Mouse (Mus musculus) bone marrow macrophage, adult 2 months (primary cell): ENCODE data around the gene Nr1h2. TPM values are rescaled to one million over a fixed set of nuclear protein-coding genes. Genes with fewer than 3 reads are reported as not detected.
A peak's percentile ranks its signal among the peaks of the same experiment; 100 is the strongest.

ENCODE experiments used
- H3K27ac ChIP-seq: 2 replicates; pipeline ENCODE4 v1.5.1; 2012; ENCODE audit warnings: low read depth, low read length; ENCODE audit not compliant: insufficient read depth
- H3K4me1 ChIP-seq: 2 replicates; pipeline ENCODE4 v1.6.1; 2012; ENCODE audit warnings: low read length; ENCODE audit not compliant: control insufficient read depth, insufficient read depth
- H3K4me3 ChIP-seq: 2 replicates; pipeline ENCODE4 v1.5.1; 2012; ENCODE audit warnings: mild to moderate bottlenecking, low read length, moderate library complexity; ENCODE audit not compliant: insufficient read depth
- CTCF ChIP-seq: IDR thresholded peaks from 2 replicates; pipeline ENCODE4 v1.5.1; 2012; ENCODE audit warnings: low read depth, mild to moderate bottlenecking, low read length, moderate library complexity
- POLR2A ChIP-seq: IDR thresholded peaks from 2 replicates; pipeline ENCODE4 v1.6.1; 2012; ENCODE audit warnings: mild to moderate bottlenecking, low read depth, low read length, borderline replicate concordance
- polyA plus RNA-seq: library from polyadenylated mRNA; stranded (reverse); fragments of >200 nt; gene quantifications from 2 replicates; pipeline ENCODE4 v1.2.4, GENCODE M21; 2012; ENCODE audit not compliant: missing spikeins, insufficient read depth, insufficient read length

Nr1h2 gene
- polyA plus RNA-seq, 1 experiment, result 104 TPM

DNA sequence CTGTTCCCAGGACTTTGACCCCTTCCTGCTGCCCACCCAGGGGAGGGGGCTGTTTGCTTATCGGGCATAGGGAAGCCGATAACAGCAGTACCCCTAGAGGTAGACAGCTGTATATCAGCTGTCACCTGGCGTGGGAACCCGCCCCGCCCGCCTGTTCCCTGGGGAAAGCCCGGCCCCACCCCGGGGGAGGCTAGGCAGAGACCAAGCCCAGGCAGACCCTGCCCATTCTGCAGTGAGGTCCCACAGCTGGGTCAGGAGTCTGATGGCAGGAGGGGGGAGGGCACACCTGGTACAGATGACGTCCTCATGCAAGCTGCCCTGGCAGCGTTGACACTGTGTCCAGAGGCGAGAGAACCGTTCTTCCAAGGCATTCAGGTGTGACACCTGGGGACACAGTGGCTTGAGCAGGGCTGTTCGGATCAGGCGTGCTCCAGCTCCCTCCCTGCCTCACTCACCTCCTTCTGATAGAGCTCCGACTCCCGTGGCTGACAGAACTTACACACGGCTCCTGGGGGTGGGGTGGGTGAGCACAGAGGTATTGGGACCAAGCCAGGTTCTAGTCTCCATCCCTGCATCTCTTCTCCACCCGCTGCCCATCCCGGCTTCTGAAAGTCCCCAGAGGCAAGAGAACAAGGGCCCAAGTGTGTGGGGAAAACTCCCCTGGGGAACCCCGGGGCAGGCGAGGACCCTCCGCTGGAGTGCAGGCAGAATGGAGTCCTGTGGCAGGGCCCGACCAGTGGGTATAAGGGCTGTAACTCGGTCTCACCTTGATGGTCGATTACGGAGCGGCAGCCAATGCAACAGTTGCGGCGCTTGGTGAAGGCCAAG is 20.6 kb downstream of the Nr1h2 start:
- TF ChIP-seq POLR2A, result no peak
- no peak for TF ChIP-seq CTCF
- H3K4me3 ChIP-seq, result no peak overlapping the region
- peaks cover 5% of the 10 kb centered on the region for H3K4me1 ChIP-seq
- H3K27ac ChIP-seq, result no peak overlapping the region

DNA sequence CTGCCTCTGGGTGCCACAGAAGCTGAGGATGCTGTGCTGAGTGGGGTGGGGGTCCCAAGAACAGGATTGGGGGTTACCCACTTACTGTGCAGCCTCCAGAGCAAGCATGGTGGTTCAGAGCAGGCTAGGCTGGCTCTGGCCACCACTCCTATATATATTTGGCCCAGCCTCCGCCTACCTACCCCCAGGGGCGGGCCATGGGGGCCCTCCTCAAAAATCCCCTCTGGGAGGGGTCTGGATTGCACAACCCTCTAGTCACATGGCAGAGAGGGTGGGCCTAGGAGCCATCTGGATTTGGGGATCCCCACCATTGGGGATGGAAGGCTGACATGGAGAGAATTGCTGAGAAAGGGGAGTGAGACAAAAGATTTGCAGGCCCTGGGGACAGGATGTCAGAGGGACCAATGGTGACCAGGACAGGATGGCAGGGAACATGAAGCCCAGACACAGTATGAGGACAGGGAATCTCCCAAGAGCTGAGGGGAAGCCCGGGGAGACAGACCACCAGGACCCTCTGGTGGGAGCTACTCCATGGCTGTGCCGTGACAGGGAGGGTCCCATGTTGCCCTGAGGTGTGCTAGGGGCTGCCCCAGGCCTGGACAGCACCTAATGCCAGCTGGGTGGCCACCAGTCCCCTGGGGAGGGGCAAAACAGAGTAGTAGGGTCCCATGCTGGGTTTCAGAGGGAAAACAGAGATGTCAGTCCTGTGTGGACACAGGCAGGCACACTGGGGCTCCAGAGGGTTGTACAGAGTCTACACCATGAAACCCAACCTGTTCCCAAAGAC is 21.6 kb downstream of the Nr1h2 start, which contains the start of gene Spib:
Spib (minus strand) TSS at position 126 of the 787 bp plus-strand sequence.
- Histone ChIP-seq H3K4me3 (no peak within 1 kb of the TSS), H3K4me1 (peaks cover 7% of the 10 kb centered on the region), H3K27ac (no peak within 1 kb of the TSS)
- TF ChIP-seq POLR2A (no peak), CTCF (no peak)

DNA sequence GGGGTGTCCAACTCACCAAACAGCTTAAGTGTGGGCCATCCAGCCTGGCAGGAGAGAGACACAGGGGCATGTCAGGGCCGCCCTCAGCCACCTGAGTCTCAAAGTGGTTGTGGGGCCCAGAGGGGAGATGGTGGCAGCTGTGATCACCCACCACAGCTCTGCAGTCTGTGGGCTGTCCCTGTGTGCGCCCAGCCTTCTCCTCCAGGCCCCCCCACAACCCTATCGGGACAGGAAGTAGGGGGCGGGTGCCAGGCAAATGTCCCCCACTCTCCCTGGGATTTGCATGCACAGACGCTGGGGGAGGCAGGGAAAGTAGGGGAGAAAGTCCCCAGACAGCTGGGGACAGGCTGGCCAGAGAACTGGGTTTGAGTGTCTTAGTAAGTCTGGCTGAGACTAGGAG is 22.5 kb downstream of the Nr1h2 start:
- H3K4me3 ChIP-seq, result no peak overlapping the region
- no peak overlapping the region for H3K27ac ChIP-seq
- peaks cover 7% of the 10 kb centered on the region for H3K4me1 ChIP-seq
- TF ChIP-seq POLR2A, result no peak

DNA sequence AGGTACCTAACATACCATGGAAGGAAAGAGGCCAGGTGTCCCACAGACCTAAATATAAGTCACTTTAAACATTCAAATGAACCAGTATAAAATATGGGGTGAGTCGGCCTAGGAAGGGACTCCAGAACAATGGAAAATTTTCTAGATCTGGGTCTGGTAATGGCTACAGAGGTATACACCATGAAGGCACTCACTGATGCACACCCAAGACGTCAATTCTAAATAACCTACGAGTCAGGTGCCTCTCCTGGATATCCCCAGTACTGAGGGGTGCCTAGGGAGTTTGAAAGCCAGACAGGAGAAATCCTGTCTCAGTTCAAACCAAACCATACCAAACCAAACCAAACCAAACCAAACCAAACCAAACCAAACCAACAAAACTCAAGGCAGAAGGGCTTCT is 23.2 kb downstream of the Nr1h2 start:
- no peak overlapping the region for H3K27ac ChIP-seq
- peaks cover 7% of the 10 kb centered on the region for H3K4me1 ChIP-seq
- TF ChIP-seq POLR2A, result no peak
- no peak for TF ChIP-seq CTCF
- no peak overlapping the region for H3K4me3 ChIP-seq

DNA sequence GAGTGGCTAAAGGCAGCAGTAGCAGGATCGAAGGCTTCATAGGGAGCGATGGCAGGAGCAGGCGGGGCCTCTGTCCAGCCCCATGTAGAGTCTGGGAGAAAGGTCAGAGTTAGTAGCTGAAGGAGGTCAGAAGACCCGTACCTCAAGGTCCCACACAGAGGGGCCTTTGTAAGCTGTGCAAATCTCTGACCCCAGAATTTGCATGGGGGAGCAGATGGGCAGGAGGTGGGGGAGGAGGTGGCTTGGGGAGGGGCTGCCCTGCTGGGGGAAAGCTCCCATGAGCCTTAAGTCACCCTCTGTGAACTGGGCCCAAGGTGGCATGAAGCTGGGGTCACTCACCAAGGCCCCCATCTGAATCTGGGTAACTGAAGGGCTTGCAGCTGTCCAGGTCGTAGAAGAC is 24.2 kb downstream of the Nr1h2 start:
- H3K27ac ChIP-seq, result no peak overlapping the region
- TF ChIP-seq POLR2A (no peak), CTCF (no peak)
- no peak overlapping the region for H3K4me3 ChIP-seq
- H3K4me1 ChIP-seq, result peaks cover 7% of the 10 kb centered on the region

DNA sequence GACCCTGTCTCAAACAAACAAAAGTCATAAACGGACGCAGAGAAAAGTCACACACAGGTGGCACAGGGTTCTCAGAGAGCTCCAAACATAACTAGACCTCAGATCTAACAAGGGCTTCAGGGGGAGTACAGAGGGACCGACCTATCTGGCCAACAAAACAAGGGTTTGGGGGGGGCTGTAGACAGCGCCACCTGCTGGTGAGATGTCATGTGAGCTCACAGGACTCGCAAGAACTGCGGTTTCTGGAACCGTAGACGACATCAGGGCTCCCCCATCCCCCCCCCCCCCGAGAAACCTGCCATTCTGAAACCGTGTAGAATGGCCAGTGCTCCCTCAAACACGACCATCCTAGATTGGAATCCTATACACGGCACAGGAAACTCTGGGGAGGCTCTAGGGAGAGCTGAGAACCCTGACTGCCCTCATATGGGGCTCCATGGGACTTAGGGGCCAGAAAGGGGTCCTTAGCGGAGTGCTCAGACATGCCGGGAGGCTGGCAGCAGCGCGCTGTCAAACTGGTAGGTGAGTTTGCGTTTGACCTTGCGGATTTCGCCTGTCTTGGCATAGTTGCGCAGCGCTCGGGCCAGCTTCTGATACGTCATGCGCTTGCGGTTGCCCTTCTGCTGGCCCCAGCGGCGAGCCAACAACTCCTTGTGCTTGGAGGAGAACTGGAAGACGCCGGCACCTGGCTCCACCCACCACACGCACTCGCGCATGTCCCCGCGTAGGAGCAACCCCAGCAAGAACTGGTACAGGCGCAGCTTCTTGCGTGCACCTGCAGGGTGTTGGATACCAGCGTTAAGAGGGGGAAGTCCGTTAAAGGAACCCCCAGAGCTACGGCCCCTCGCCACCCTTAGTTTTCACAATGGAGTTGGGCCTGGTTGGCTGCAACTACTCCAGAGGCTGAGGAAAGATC is 26.0 kb downstream of the Nr1h2 start:
- Histone ChIP-seq H3K4me3 (peak overlapping the region; percentile 68), H3K27ac (peak overlapping the region; percentile 54), H3K4me1 (peaks cover 7% of the 10 kb centered on the region)
- TF ChIP-seq CTCF (peak; percentile 87), POLR2A (no peak)

DNA sequence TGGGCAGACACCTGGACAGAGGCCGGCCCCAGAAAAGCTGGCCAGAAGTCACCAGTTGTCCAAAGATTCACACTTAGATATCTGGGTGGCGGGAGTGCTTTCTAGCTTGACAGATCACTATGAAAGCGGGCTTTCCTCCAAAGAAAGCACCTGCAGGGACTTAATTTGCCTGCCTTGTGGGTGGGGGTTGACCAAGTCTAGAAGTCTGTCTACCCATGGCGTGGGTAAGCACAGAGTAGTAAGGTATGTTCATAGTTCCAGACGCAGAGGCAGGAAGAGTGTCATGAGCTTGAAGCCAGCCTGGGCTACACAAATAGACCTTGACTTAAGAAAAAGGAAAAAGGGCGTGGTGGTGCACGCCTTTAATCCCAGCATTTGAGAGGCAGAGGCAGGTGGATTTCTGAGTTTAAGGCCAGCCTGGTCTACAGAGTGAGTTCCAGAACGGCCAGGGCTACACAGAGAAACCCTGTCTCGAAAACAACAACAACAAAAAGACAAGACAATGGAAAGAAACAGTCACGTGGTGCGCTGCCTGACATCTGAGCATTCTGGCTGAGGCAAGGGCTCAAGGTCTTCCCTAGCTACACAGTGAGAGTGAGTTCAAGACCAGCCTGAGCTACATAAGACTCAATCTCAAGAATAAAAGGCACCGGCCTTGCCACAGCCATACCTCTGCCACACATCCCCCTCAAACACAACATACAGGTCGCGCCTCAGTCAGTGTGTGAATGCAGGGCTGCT is 27.2 kb downstream of the Nr1h2 start:
- peaks cover 7% of the 10 kb centered on the region for H3K4me1 ChIP-seq
- H3K27ac ChIP-seq, result no peak overlapping the region
- no peak for TF ChIP-seq CTCF
- TF ChIP-seq POLR2A, result no peak
- H3K4me3 ChIP-seq, result no peak overlapping the region

DNA sequence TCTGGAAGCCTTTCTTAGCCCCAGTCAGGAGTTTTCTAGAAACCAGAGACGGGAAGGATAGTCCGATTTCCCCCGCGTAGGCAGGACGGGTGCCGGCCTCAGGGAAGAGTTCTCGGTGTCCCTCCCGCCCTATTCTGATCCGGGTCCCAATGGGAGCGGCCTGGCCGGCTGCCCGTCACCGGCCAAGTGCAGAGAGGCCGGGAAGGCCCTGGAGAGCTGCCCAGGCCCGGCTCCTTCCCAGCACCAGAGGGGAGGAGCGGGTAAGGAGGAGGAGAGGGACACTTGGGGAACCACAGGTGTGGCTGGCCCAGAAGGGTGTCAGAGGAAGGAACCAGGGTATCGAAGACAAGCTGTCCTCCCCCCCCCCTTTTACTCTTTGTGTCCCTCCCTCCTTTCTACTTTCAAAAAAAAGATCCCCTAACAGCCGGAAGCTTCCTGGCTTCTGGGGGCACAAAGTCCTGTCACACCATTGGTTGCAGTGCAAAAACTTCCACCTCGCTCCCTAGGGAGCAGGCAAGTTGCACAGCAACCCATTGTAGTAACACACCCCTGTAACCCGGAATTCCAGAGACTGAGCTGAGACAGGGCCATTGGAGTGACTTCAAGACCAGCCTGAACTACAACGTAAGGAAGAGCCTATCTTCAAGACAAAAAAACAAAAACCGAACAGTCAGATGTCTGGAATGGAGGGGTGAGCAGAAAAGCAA is 28.5 kb downstream of the Nr1h2 start:
- no peak overlapping the region for H3K27ac ChIP-seq
- H3K4me3 ChIP-seq, result no peak overlapping the region
- TF ChIP-seq POLR2A, result no peak
- no peak for TF ChIP-seq CTCF
- peaks cover 7% of the 10 kb centered on the region for H3K4me1 ChIP-seq

DNA sequence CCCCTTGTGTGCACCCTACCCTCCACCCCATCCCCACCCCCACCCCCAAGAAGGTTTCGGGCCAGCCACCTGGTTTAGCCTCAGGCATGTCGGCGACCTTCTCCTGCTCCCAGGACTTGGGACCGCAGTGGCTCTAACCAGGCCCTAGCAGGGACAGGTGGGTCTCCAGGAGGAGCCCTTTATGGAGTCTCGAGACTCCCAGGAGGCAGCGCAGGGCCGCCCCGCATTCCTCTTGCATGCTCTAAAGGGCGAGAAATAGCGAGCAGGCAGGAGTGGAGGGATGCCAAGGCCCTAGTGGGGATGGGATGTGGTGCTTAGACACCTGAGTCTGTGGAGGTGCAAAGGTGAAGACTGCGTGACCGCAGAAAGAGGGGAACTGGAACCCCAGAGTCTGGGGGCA is 29.2 kb downstream of the Nr1h2 start, which contains the start of gene Mybpc2:
Mybpc2 (minus strand) TSS at position 155 of the 400 bp plus-strand sequence.
- no peak within 1 kb of the TSS for H3K4me3 ChIP-seq
- no peak for TF ChIP-seq POLR2A
- no peak for TF ChIP-seq CTCF
- H3K4me1 ChIP-seq, result peaks cover 7% of the 10 kb centered on the region

More for the DNA sequence above, 29.2 kb downstream of the Nr1h2 start, which contains the start of gene Mybpc2:
- H3K27ac ChIP-seq, result no peak within 1 kb of the TSS
